Comparison of ENCODE assay signal across 9 mouse cellular contexts in the genomic region with DNA sequence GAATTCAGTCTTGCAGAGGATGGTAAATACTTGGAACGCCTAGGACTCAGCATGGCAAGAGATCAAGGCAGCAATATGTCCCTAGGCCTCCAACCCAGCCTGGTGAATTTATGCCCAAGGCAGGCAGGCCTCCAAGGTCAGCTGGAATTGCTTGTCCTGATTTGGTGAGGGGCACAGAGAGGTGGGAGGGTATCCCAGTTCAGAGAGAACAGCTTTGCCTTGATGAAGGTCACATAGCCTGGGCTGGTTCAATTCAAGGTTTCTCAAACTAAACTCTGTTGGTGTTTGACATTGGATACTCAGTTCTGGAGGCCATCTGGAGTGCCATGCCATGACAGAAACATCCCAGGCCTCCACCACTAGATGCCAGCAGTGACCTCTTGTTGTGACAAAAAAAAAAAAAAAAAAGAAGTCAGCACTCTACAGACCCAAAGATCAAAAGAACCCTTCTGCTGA. TPM values are rescaled to one million over a fixed set of nuclear protein-coding genes. Genes with fewer than 3 reads are reported as not detected.
DNase-seq lines count a peak whose midpoint lies in the region; ATAC-seq lines count a peak whose summit lies in the region.
"Had no signal": no experiment of that assay in that cellular context is flagged by ENCODE, and none has a peak within 500 bp of the region (broad histone marks: within the 10 kb centered on the region; RNA-seq: fewer than 3 reads in every experiment).

No protein-coding gene starts in this region.

- H3K4me3 ChIP-seq in heart, embryonic 12.5 days = no peak overlapping the region
- H3K4me3 ChIP-seq in stomach, embryonic 15.5 days (replicated peaks) = no peak overlapping the region
- H3K4me3 ChIP-seq in midbrain, embryonic 14.5 days (replicated peaks; ENCODE audit: low read depth, low read length) = no peak overlapping the region
- H3K4me3 ChIP-seq: midbrain, embryonic 12.5 days had no signal

- H3K27ac ChIP-seq in heart, embryonic 12.5 days (ENCODE audit: poor library complexity, severe bottlenecking) = no peak overlapping the region
- H3K27ac ChIP-seq in stomach, embryonic 15.5 days = peak overlapping the region; percentile 77
- no peak overlapping the region for H3K27ac ChIP-seq in midbrain, embryonic 14.5 days (replicated peaks; ENCODE audit: low read depth, low read length)
- H3K27ac ChIP-seq: midbrain, embryonic 12.5 days had no signal

- peak; percentile 80 for DNase-seq in heart, adult 11 months
- DNase-seq in CD4-positive helper T cell, adult 2 months (ENCODE audit: low read depth, low spot score) = peak; percentile 33
- DNase-seq in brain, adult 2 months (ENCODE audit: low read depth, low spot score) = peak; percentile 70
- no peak for DNase-seq in layer of hippocampus, adult 8-10 months (ENCODE audit: low spot score in 2 of 2)
- no peak for DNase-seq in midbrain, embryonic 14.5 days

- H3K9ac ChIP-seq in heart, embryonic 12.5 days = no peak overlapping the region
- H3K9ac ChIP-seq in stomach, embryonic 15.5 days = no peak overlapping the region
- no peak overlapping the region for H3K9ac ChIP-seq in midbrain, embryonic 14.5 days (replicated peaks; ENCODE audit: low read length)
- H3K9ac ChIP-seq: midbrain, embryonic 12.5 days had no signal

- 32% methylated on average over 1 of the region's 1 CpGs for WGBS in heart, embryonic 12.5 days
- 45% methylated on average over 1 of the region's 1 CpGs for WGBS in stomach, embryonic 15.5 days
- 43% methylated on average over 1 of the region's 1 CpGs for WGBS in midbrain, embryonic 14.5 days

- 0 out of 2 replicates have a peak, but pooled peaks cover 2% of the 10 kb centered on the region for H3K4me1 ChIP-seq in heart, embryonic 12.5 days (replicated peaks)
- no peaks in the 10 kb centered on the region for H3K4me1 ChIP-seq in stomach, embryonic 15.5 days
- no peaks in the 10 kb centered on the region for H3K4me1 ChIP-seq in midbrain, embryonic 14.5 days (ENCODE audit: control insufficient read depth, insufficient read depth, low read length)
- H3K4me1 ChIP-seq: midbrain, embryonic 12.5 days had no signal

- ATAC-seq in heart, embryonic 12.5 days (ENCODE audit: insufficient number of reproducible peaks, low FRiP score) = no peak
- ATAC-seq in inflammation-experienced regulatory T-cells, adult 6 months = peak; percentile 35
- no peak for ATAC-seq in stomach, embryonic 15.5 days (ENCODE audit: insufficient read depth, low FRiP score, low read depth)
- ATAC-seq in midbrain, embryonic 14.5 days (ENCODE audit: low FRiP score, low TSS enrichment) = no peak

- H3K9me3 ChIP-seq in heart, embryonic 12.5 days (replicated peaks) = no peaks in the 10 kb centered on the region
- no peaks in the 10 kb centered on the region for H3K9me3 ChIP-seq in stomach, embryonic 15.5 days
- no peaks in the 10 kb centered on the region for H3K9me3 ChIP-seq in midbrain, embryonic 14.5 days (ENCODE audit: control insufficient read depth, low read length)
- H3K9me3 ChIP-seq: midbrain, embryonic 12.5 days had no signal

- H3K4me2 ChIP-seq in heart, embryonic 12.5 days = no peak overlapping the region
- no peak overlapping the region for H3K4me2 ChIP-seq in stomach, embryonic 15.5 days
- H3K4me2 ChIP-seq in midbrain, embryonic 14.5 days (ENCODE audit: low read length) = no peak overlapping the region
- H3K4me2 ChIP-seq: midbrain, embryonic 12.5 days had no signal

- no peaks in the 10 kb centered on the region for H3K27me3 ChIP-seq in heart, embryonic 12.5 days (replicated peaks)
- no peaks in the 10 kb centered on the region for H3K27me3 ChIP-seq in stomach, embryonic 15.5 days (replicated peaks)
- H3K27me3 ChIP-seq in midbrain, embryonic 14.5 days (ENCODE audit: control insufficient read depth, insufficient read depth, low read length) = no peaks in the 10 kb centered on the region
- H3K27me3 ChIP-seq: midbrain, embryonic 12.5 days had no signal

- H3K36me3 ChIP-seq in heart, embryonic 12.5 days = no peaks in the 10 kb centered on the region
- no peaks in the 10 kb centered on the region for H3K36me3 ChIP-seq in stomach, embryonic 15.5 days
- H3K36me3 ChIP-seq in midbrain, embryonic 14.5 days (ENCODE audit: control insufficient read depth, insufficient read depth, low read length) = no peaks in the 10 kb centered on the region
- H3K36me3 ChIP-seq: midbrain, embryonic 12.5 days had no signal

RNA-seq across cellular contexts. Expression of gene Kcnj15, which starts 48.3 kb away (rescaled TPM):
- polyA plus RNA-seq in heart, embryonic 12.5 days (2016; fragmentation: Nextera tagmentation; extraction: Ambion mirVana) = 0.53 and 1.1 TPM in 2 replicates
- under 1 TPM; 0.19 to 0.86 (median 0.36) TPM for polyA plus RNA-seq in inflammation-experienced regulatory T-cells, adult 6 months (2017; shearing (Covaris generic))
- polyA plus RNA-seq in stomach, embryonic 15.5 days (2015; fragmentation: Nextera tagmentation; extraction: Ambion mirVana) = 3.3 TPM in 2 replicates
- total RNA-seq in layer of hippocampus, adult 8-10 months (2022) = 1 to 10 TPM in 2 of 4 experiments, under 1 TPM in 2; 0.12 to 6.0 (median 3.1) TPM
- 0.09 TPM in 1 of 2 replicates, not detected in the other for polyA plus RNA-seq in midbrain, embryonic 14.5 days (2014; fragmentation: Nextera tagmentation; extraction: Ambion mirVana)

Comparison
In these comparisons a context has a peak if more than half of its experiments do, and no peak if none do; other contexts are left out.
1. DNase-seq: peak in heart, adult 11 months (single experiment), CD4-positive helper T cell, adult 2 months (single experiment) and brain, adult 2 months (single experiment); none in layer of hippocampus, adult 8-10 months (0 of 2) and midbrain, embryonic 14.5 days (single experiment).